Mouse (Mus musculus): ENCODE data around the gene Tshz2. TPM values are rescaled to one million over a fixed set of nuclear protein-coding genes. Genes with fewer than 3 reads are reported as not detected.
A peak's percentile ranks its signal among the peaks of the same experiment; 100 is the strongest.

Tshz2 gene
- polyA plus RNA-seq, 1 experiment from 2014 or later, result 0.88 TPM

DNA sequence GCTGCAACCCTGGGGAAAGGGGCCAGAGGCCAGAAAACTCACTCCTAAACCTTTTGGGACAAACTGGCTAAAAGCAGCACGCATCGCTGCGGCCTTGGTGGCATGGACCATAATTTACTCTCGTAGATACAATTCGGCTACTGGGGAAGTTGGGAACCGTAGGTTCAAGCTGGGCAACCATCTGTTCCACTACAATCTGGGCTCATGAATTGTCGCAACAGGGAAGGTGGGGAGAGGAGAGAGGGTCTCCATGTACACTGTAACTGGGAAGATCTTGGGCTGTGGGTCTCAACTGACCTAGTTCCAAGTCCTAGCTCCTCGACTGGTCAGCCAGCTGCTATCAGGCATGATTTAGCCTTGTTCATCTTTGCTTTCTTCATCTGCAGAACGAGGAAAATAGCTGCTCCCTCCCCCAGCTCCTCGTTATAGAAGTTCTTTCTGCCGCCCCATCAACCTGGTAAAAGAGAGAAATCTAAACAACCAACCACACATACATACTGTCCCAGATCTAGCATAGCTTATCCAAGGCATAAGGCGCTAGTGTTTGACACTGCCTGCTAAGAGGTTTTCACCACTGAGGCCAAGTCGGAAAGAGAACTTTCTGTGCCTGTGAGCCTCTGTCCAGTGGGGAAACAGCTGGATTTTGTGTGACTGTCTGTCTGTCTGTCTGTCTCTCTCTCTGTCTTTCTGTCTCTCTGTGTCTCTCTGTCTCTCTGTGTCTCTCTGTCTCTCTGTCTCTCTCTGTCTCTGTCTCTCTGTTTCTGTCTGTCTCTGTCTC lies 25.7 kb upstream of the Tshz2 start:
- no peak overlapping the region for H3K27ac ChIP-seq
- WGBS, result 85% methylated on average over 13 of the region's 13 CpGs
- H3K9me3 ChIP-seq, result no peaks in the 10 kb centered on the region
- DNase-seq (ENCODE audit: extremely low spot score, low spot score), result no peak
- no peaks in the 10 kb centered on the region for H3K36me3 ChIP-seq (replicated peaks)
- H3K27me3 ChIP-seq (ENCODE audit: poor library complexity, severe bottlenecking), result peaks cover 25% of the 10 kb centered on the region
- H3K4me1 ChIP-seq, result peaks cover 28% of the 10 kb centered on the region
- H3K4me3 ChIP-seq, result no peak overlapping the region

DNA sequence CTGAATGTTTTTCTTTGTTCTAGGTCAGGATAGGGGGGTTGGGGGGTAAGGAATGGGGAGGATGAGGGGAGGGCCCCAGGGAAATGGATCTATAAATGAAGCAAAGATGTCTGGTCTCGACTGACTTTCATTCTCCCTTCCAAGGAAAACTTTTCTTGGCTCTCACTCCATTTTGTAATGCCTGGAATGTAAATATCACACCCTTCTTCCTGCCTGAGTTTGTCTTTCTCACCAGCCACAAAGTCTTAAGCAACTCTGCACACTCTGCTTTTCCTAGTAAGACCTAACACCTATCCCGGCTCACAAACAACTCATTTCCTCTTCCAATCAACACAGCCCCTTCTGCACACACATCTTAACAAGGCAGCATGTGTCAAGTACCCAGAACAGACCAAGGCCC lies 25.0 kb upstream of the Tshz2 start:
- Histone ChIP-seq H3K36me3 (replicated peaks) (no peaks in the 10 kb centered on the region), H3K27ac (no peak overlapping the region), H3K4me1 (peaks cover 32% of the 10 kb centered on the region), H3K9me3 (no peaks in the 10 kb centered on the region), H3K4me3 (no peak overlapping the region), H3K27me3 (ENCODE audit: poor library complexity, severe bottlenecking) (peaks cover 29% of the 10 kb centered on the region)
- DNase-seq (ENCODE audit: extremely low spot score, low spot score), result no peak
- 63% methylated on average over 2 of the region's 2 CpGs for WGBS

DNA sequence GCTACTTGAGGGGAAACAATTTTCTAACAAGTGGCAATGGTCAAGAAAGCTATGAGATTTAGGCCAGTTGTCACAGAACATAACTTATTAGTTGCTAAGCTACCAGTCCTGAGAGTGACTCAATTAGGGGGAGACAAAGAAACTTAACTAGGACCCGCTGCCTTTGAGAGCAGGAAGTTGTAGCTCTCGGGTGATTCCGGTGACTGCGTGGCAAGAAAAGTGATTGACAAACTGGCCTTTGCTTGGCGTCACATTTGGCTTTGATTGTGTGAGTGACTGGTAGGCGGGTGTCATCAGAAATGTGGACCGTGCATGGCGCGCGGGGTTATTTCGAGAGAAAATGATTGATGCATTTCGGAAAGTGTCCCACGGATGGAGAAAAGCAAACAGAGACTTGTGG lies 22.9 kb upstream of the Tshz2 start:
- DNase-seq (ENCODE audit: extremely low spot score, low spot score), result no peak
- H3K4me1 ChIP-seq, result peaks cover 32% of the 10 kb centered on the region
- H3K9me3 ChIP-seq, result no peaks in the 10 kb centered on the region
- peaks cover 29% of the 10 kb centered on the region for H3K27me3 ChIP-seq (ENCODE audit: poor library complexity, severe bottlenecking)
- H3K27ac ChIP-seq, result no peak overlapping the region
- no peak overlapping the region for H3K4me3 ChIP-seq
- 54% methylated on average over 13 of the region's 13 CpGs for WGBS
- H3K36me3 ChIP-seq (replicated peaks), result no peaks in the 10 kb centered on the region

DNA sequence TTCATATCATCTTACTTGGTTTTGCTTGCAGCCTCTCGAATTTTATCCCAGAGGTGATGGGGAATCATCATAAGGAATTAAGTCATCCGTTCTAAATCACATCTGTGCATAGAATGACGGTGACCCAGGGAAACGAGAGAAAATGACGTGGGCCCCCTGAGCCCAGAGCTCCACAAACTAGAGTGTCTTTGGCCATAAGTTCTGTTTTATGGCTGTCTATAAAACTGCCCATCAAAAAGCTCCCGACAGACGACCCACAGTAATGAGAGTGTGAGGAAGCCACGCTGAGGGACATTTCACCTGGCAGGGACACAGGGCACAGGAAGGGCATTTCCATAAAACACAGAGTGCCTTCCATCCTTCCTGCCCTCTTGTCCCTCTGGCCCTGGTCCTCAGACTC lies 21.9 kb upstream of the Tshz2 start:
- H3K9me3 ChIP-seq, result no peaks in the 10 kb centered on the region
- H3K27me3 ChIP-seq (ENCODE audit: poor library complexity, severe bottlenecking), result peaks cover 25% of the 10 kb centered on the region
- WGBS, result 85% methylated on average over 8 of the region's 8 CpGs
- no peaks in the 10 kb centered on the region for H3K36me3 ChIP-seq (replicated peaks)
- no peak overlapping the region for H3K4me3 ChIP-seq
- no peak overlapping the region for H3K27ac ChIP-seq
- peaks cover 32% of the 10 kb centered on the region for H3K4me1 ChIP-seq
- no peak for DNase-seq (ENCODE audit: extremely low spot score, low spot score)

DNA sequence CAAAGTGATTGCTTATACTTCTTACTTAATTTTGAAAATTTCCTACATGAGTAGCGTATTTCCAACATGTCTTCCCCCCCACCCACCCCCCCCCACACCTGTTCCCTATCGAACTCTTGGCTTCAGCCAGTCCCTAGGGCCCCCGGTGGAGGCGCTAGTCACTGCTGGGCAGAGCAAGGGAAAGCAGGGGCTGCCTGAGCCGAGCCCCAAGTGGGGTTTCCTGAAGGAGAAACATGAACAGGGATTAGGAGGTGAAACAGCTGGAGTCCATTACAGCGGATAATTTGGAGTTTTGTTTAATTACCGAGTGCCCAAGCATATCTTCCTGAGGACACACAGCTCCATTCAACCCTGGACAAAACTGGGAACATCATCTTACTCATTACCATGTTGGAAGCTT lies 21.3 kb upstream of the Tshz2 start:
- DNase-seq (ENCODE audit: extremely low spot score, low spot score), result peak; percentile 21
- no peak overlapping the region for H3K4me3 ChIP-seq
- peaks cover 32% of the 10 kb centered on the region for H3K4me1 ChIP-seq
- H3K27ac ChIP-seq, result no peak overlapping the region
- H3K27me3 ChIP-seq (ENCODE audit: poor library complexity, severe bottlenecking), result peaks cover 25% of the 10 kb centered on the region
- WGBS, result 21% methylated on average over 7 of the region's 7 CpGs
- H3K36me3 ChIP-seq (replicated peaks), result no peaks in the 10 kb centered on the region
- no peaks in the 10 kb centered on the region for H3K9me3 ChIP-seq

DNA sequence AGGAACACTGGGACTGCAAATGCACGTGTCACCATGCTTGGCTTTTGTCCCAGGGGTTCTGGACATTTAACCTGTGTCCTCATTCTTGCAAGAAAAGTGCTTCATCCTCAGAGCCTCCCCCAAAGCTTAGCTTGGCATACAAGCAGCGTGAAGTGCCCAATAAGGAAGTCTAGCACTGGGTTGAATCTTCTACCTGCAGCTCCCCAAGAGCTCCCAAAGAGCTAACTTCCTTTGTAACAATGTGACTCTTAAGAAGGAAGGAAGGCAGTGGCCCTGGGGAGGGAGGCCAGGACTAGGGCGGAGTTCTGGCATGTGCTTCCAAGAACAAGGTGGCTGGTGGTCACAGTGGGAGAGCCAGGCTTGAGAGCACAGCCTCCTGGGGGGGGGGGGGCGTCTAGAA lies 18.1 kb upstream of the Tshz2 start:
- Histone ChIP-seq H3K27ac (no peak overlapping the region), H3K4me3 (no peak overlapping the region), H3K9me3 (no peaks in the 10 kb centered on the region), H3K4me1 (peaks cover 28% of the 10 kb centered on the region), H3K36me3 (replicated peaks) (no peaks in the 10 kb centered on the region), H3K27me3 (ENCODE audit: poor library complexity, severe bottlenecking) (peaks cover 14% of the 10 kb centered on the region)
- 67% methylated on average over 4 of the region's 4 CpGs for WGBS
- no peak for DNase-seq (ENCODE audit: extremely low spot score, low spot score)

DNA sequence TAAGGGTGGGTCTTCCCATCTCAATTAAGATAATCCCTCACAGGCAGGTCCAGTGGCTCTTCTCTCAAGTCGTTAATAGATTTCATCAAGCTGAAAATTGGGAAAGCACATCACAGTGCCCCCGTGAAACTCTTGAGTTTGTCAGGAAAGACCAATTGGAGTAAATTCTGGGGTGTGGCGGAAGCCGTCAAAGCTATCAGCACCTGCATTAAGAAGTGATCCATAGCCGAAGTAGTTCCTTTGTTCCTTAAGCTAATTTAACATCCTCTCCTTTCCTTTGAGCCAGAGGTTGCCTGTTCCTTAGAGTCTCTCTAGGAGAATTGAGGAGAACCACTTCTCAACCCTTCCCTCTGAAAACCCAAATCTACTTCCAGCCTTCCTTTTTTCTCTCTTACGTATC lies 16.8 kb upstream of the Tshz2 start:
- Histone ChIP-seq H3K4me1 (peaks cover 16% of the 10 kb centered on the region), H3K4me3 (no peak overlapping the region), H3K36me3 (replicated peaks) (no peaks in the 10 kb centered on the region), H3K27ac (no peak overlapping the region), H3K9me3 (no peaks in the 10 kb centered on the region), H3K27me3 (ENCODE audit: poor library complexity, severe bottlenecking) (peaks cover 7% of the 10 kb centered on the region)
- 68% methylated on average over 6 of the region's 6 CpGs for WGBS
- DNase-seq (ENCODE audit: extremely low spot score, low spot score), result no peak

DNA sequence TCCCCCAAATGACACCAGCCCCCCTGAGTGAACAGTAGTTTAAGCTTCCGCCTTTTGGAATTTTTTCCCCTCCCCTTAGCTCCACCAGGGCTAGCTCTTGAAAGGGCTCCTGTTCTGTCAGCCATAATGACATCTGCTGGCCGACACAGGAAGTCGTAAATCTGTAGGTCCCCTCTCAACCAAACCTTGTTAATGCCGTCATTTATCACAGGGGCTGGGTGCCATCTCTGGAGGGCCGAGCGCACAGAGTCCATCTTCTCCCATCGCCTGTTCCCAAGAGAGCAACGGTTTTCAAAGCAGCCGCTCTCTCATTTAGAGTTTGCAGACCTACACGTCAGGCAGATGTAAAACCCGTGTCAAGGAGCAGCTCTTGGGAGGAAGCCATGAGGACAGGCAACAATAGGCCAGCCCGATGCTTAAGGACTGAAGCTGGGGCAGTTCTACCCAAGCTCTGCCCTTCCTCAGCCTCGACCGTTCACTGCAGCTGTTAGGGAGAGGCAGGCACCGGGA lies 11.6 kb upstream of the Tshz2 start:
- Histone ChIP-seq H3K4me3 (no peak overlapping the region), H3K4me1 (peaks cover 15% of the 10 kb centered on the region), H3K9me3 (no peaks in the 10 kb centered on the region), H3K27ac (no peak overlapping the region; the same call in 1 of the 2 replicates), H3K36me3 (replicated peaks) (no peaks in the 10 kb centered on the region), H3K27me3 (ENCODE audit: poor library complexity, severe bottlenecking) (no peaks in the 10 kb centered on the region)
- no peak for DNase-seq (ENCODE audit: extremely low spot score, low spot score)
- WGBS, result 71% methylated on average over 15 of the region's 15 CpGs

DNA sequence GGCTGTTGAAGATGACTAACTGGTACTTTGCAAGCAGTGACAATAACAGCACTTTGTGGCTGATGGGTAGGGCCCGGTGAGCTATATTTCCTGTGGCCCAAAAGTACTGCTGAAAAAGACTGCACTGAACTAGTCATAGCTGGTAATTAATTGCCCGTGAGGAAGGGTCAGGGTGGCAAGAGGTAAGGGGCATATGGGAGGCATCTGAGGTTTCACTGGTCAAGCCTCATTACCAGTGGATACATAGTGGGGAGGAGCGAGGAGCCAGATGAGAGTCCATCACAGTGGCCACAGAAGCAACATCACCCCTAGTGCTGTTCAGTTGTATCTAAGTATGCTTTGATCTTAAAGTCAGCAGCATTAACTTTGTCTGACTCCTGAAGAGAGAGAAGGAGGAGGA lies 2.7 kb upstream of the Tshz2 start:
- Histone ChIP-seq H3K27ac (no peak overlapping the region), H3K9me3 (no peaks in the 10 kb centered on the region), H3K27me3 (ENCODE audit: poor library complexity, severe bottlenecking) (peaks cover 20% of the 10 kb centered on the region), H3K4me1 (peaks cover 26% of the 10 kb centered on the region), H3K4me3 (no peak overlapping the region), H3K36me3 (replicated peaks) (no peaks in the 10 kb centered on the region)
- no peak for DNase-seq (ENCODE audit: extremely low spot score, low spot score)
- WGBS, result 85% methylated on average over 3 of the region's 3 CpGs

DNA sequence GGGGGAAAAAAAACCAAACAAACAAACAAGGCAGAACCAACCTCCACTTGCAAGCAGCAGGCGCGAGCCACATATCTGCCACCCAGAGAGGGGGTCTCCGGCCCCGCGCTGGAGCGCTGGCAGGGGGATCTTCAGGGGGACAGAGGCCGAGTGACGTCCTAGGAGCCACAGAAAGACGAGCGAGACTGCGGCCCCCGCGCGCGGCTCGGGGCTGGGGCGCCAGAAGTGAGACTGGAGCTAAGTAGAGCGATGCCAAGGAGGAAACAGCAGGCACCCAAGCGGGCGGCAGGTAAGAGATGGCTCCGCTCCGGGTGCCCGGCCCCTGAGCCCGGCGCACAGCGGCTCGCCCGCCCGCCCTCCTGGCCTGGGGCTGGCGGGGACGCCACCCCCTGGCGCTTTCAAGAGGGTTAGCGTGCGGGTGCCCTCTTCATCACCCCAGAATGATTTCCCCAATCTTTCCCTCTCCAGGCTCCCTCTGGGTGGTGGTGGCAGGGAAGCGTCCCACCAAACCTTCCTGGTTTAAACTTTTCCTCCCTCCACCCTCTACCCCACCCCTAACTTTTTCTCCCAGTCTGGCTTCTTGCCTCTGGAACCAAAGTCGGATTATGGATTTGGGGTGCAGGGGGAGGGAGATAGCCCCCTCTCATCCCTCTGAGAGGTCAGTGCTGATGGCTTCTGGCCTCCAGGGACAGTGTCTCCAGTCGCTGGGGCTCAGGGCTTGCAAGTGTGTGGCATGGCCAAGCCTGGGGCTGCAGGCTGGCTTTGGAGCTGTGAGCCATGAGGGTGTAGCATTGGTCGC lies 877 bp downstream of the Tshz2 start:
- DNase-seq (ENCODE audit: extremely low spot score, low spot score), result peak; percentile 33
- Histone ChIP-seq H3K27ac (peak overlapping the region; percentile 79), H3K27me3 (ENCODE audit: poor library complexity, severe bottlenecking) (peaks cover 21% of the 10 kb centered on the region), H3K4me1 (peaks cover 27% of the 10 kb centered on the region), H3K9me3 (no peaks in the 10 kb centered on the region), H3K4me3 (peak overlapping the region; percentile 65), H3K36me3 (replicated peaks) (no peaks in the 10 kb centered on the region)
- WGBS, result 0% methylated on average over 38 of the region's 38 CpGs

DNA sequence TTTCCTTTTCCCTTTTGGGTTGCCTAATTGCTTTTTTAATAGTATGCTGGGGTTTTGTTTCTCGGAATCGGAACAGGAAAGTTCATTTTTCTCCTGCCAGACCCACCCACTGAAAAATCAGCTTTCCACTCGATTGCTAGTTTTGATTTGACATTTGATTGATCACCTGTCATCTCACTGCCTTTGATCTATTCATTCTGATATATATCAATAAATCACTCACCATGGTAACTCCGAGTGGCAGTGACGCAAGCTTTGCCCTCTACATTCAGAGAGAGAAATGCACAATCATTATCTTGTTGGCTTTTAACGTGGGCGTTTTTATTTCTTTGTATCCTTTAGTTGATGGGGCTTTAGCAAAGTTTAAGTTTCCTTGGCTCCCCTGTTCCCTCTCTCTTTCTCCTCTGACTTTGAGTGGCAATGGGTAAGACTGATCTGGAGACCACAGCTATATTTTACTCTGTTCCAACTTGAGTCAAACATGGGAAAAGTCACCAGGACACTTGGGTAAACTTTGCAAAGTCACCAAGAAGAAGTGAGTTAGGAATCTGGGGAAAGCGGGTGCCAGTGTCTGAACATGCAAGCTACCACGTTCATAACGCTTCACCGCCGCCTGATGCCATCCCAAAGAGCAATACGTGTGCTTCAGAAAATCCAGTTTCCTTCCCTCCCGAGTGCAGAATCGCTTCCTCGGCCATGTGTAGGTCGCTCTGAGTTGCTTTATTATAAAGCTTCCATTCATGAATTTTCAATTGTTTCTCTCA lies 2.0 kb downstream of the Tshz2 start:
- Histone ChIP-seq H3K27me3 (ENCODE audit: poor library complexity, severe bottlenecking) (peaks cover 21% of the 10 kb centered on the region), H3K9me3 (no peaks in the 10 kb centered on the region), H3K36me3 (replicated peaks) (no peaks in the 10 kb centered on the region), H3K4me1 (peaks cover 27% of the 10 kb centered on the region), H3K27ac (no peak overlapping the region), H3K4me3 (peak overlapping the region; percentile 65; the same call in 1 of the 2 replicates)
- WGBS, result 71% methylated on average over 17 of the region's 17 CpGs
- DNase-seq (ENCODE audit: extremely low spot score, low spot score), result no peak

DNA sequence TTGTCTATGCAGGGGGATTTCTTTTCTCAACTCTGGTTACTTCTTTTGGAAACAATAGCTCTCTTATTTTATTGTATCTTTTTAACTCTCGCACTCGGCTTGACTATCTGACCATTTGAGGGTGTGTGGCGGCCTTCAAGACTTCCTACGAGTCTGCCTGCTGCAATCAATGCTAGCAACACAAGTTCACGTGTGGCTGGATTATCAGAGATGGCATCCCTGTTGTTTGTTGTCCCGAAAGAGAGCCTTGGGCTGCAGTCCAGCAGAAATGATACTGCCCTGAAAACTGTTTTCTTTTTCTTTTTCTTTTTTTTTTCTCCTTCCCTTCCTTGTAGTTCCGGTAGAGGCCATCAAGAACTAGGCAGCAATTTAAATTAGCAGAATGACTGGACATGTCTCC lies 2.6 kb downstream of the Tshz2 start:
- no peak for DNase-seq (ENCODE audit: extremely low spot score, low spot score)
- Histone ChIP-seq H3K4me1 (peaks cover 27% of the 10 kb centered on the region), H3K9me3 (no peaks in the 10 kb centered on the region), H3K27ac (no peak overlapping the region), H3K36me3 (replicated peaks) (no peaks in the 10 kb centered on the region), H3K4me3 (no peak overlapping the region), H3K27me3 (ENCODE audit: poor library complexity, severe bottlenecking) (peaks cover 21% of the 10 kb centered on the region)
- 71% methylated on average over 7 of the region's 7 CpGs for WGBS

Measured in forebrain, embryonic 10.5 days (tissue).